Mouse (Mus musculus) cerebellum, adult 9-11 months (tissue): ENCODE measurements at regions not wholly inside any gene's neighbourhood (a gene's known extent, or its start where the extent isn't known, plus 50 kb on each side); places are given as distances from the start of the nearest gene placed in this dataset.

ENCODE experiments used
- DNase-seq: peaks from one replicate; pipeline ENCODE4 v3.0.0; 2022

GRCm38 (mm10) chr6:94954580-94954979, 162.5 kb upstream of the Kbtbd8 start:
- DNase-seq = no peak

DNA sequence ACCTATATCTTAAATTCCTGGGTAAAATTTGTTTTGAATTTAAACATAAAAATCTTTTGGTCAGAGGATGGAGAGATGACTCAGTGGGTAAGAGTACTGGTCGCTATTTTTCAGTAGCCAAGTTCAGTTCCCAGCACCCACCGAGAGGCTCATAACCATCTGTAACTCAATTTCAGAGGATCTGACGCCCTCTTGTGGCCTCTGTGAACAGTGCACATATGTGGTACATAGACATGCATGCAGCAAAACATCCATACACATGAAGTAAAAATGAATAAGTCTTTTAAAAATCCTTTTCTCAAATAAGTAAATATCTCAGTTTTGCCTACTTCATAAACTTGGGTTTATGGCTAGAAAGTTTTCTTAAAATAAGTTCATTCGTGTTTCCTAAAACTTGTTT, 163.4 kb upstream of the Kbtbd8 start:
- DNase-seq = no peak

- DNase-seq = no peak
Measured at GRCm38 (mm10) chr6:94951971-94952768, 164.9 kb upstream of the Kbtbd8 start.

DNA sequence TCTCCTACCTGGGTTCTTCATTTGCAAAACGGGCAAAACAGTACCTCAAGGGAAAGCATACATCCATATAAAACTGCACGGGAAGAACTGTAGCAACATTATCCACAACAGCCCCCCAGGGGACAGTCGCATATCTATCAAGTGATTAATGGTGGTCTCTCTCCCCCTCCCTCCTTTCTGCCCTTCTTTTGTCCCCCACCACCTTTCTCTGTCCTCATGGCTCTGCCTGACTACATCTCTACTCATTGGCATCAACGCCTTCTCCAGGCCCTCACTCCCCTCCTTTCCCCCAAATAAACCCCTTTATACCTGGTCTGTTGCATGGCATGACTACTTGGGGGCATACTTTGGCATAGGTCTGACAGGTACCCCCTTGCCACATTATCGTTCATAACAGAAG, 166.1 kb upstream of the Kbtbd8 start:
- no peak for DNase-seq

DNA sequence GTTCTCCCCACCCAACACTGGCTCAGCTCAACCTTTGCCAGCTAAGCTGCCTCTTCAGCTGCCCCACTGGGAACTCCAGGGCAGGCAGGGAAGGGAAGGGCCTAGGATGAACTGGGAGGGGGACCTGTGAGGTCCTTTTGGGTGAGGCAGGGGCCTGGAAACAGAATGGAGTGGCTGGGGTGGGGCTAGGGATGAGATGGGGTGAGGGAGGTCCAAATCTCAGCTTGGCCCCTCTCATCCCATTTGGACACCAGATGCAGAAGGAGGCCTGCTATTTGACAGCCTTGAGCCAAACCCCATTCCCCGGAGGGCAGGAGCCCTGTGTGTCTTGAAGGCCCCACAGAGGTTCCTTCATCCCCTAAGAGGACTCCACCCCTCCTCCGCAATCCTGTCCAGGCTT, 166.7 kb upstream of the Kbtbd8 start:
- DNase-seq = no peak

DNA sequence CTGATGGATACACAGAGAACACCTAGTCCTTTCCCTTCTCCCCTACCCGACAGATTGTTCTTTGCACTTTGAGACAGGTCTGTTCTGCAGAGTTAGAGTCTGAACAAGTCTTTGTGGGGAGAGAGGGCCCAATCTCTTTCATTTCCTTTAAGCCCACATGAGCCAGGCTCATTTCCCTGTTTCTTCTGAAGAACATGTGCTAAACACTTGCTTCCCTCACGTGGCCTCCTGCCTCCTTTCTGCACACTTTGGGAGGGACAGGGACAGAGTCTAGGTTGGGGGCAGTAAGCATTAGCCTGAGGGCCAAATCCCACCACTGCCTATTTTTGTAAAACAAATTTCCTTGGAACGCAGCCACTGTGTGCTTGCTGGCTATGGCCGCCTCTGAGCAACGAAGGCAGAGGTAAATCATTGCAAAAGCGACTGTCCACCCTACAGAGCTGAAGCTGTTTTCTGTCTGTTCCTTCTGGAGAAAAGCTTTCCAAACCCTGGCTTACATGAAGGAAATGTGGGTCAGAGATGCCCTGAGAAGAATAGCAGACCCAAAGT, 170.6 kb upstream of the Kbtbd8 start:
- DNase-seq = no peak

DNA sequence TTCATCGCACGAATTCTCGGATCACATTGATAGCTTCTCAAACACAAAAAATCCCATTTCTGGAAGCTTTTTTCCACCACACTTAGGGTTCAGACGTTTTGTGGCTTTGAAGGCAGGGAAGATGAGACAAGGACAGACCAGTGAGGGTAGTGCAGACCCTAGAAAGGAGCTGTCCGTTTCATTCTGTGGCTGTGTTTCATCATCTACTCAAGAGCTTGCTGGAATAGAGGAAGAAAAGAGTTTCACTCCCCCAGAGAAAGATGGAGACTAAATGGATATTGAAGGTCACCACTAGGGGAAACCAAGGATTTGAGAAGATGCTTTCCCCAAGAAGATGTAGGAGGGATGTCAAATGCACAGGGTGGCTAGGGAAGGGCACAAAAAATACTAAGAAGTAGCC, 171.3 kb upstream of the Kbtbd8 start:
- no peak for DNase-seq

GRCm38 (mm10) chr6:94944196-94944595, 172.8 kb upstream of the Kbtbd8 start:
- no peak for DNase-seq

DNA sequence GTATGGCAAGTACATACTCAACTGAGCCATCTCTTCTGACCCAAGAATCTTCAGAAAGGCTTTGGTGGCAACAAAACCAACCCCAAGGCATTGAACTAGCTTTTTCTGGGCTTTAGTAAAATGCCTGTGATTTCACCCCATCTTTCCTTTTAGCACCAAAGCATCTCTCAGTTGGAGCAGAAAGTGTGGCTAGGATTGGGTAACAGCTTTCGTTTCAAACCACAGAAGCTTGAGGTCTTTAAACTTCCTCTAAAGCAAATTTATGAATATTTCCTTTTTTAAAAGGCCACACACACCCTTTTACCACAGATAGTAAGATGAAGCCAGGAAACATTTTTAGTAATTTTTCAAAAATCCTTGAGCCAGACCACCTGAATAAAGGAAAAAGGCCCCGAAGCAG, 178.1 kb upstream of the Kbtbd8 start:
- DNase-seq = no peak

DNA sequence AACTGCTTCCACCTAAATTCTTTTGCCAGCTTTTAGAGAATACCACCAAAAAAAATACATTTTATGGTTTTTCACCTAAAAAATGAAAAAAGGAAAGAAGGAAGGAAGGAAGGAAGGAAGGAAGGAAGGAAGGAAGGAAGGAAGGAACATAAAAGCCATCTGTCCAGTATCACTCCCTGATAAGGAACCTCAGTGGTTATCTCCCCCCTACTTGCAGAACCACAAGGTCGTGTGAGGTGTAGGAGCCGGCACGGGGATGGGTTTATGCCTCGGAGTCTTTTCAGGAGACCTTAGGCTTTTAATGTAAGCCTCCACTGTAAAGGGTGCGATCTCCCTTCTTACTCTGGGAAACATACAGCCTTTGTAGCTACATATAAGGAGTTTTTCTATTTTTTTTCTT, 180.8 kb upstream of the Kbtbd8 start:
- no peak for DNase-seq

- DNase-seq = no peak
Measured at GRCm38 (mm10) chr6:94935706-94936105, 181.3 kb upstream of the Kbtbd8 start.

DNA sequence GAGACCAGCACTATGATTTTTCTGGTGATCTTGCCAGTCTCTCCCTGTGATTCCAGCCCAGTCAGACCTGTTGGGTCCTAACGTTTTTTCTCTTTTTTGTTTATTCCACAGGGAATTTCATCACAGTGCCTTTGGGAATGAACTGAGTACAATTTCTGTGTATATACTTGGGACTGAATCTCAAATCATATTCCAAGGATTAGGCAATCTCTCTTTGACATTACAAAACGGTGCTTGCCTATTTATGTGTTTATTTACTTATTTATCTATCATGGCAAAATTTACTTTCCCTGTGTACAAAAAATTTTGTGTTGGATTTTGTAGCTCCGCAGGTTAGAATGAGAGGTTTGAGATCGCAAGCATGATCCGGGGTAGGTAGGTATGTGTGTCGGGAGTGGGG, 189.2 kb upstream of the Kbtbd8 start:
- DNase-seq = no peak

GRCm38 (mm10) chr6:94926652-94927211, 190.3 kb upstream of the Kbtbd8 start:
- DNase-seq = no peak

DNA sequence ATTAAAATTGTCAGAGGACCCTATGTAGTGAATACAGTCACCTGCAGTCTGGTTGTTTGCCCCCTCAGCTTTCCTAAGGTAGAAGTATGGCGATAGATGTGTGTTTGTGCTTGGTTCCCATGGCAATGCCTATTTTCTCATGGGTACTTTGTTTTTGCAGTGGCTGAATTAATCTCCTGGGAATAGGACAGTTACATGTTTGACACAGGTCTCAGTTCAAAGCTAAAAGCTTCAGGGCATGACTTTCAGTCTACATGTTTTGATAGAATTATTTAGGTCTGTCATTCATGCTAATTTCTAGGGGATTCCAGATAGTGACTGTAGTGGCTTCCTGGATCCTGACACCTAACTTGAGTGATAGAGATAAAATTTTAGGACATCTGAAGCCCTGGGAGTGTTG, 191.6 kb upstream of the Kbtbd8 start:
- no peak for DNase-seq

DNA sequence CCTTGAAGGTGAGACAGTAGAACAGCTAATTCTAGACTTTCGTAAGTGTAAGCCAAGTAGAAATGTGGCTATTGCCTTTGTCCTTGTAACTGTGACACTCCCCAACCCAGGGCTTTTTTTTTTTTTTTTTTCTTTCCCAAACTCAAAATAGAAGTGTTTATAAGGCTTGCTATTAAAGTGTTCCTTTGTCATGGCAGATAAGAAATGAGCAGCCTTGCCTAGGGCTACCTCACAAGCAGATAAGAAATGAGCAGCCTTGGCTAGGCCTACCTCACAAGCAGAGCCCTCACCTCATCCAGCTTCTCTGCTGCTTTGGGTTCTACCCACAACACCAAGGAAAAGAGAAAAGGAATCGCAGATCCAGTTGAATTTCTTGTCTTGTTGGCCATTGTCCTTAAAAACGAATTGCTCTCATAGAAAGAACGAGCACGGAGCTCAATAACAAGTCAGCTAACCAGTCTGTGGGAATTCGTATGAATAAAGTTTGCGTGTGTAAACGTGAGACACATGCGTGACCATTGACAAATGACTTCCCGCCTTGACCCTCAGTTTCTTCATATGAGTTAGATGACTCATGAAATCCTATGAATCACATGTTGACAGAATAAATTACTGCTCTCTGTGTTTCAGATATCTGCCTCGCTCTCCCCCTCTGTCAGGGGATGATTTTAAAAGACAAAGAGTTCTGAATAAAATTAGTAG, 192.6 kb upstream of the Kbtbd8 start:
- no peak for DNase-seq

DNA sequence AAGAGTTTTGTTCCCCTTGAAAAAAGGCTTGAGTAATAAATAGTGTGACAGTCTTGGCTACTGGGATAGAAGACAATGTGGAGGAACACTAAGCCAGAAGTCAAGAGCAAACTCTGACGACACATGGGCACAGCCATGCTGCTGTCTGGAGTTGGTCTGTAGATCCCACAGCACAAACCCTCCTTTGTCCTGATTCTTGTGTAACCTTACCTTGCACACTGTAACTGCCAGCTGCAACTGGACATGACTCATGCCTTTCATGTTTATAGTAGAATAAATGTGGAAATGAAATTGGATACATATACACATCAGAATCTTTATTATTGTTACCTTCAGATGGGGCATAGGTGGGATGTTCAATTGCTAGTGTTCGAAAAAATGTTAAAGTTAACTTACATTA, 195.3 kb upstream of the Kbtbd8 start:
- DNase-seq = no peak

DNA sequence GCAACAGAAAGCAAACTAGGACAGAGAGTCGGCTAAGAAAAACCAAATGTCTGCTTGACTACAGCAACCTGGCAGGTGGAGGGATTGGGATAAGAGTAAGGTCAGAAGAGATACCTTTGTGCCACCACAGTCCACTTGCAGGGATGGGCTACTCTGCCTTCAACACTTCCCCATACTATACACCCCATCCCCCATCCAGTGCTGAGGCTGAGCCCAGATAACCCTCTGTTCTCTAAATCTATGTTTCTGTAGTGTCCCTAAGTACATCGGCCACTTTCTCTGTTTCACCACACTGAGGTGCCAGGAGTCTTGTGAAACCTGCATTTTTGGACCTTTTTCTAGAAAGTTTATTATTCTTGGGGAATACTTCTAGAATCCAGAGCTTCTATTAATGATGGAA, 196.3 kb upstream of the Kbtbd8 start:
- no peak for DNase-seq

DNA sequence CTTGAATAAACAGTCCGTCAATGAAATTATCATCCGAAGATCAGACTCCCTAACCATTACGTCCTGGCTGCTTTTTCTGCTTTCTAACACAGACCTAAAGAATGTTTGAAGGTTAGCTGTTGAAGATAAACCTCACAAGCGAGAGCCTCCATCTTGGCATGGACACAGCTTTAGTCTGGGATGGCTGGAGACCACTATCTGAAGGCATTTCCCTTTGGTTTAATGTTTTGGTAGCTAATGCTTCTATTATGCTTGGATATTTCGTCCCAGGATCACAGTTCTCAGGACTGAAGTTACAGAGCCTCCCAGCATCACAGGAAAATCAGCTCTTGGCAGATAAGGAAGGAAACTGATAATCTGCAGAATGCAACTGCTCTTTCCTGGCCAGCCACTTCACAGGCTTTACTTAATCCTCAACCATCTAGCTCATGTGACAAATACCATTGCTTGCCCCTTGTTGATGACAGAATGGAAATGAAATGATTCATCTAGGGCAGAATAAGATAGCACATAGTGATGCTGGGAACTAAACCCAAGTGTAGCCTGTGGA, 197.8 kb upstream of the Kbtbd8 start:
- no peak for DNase-seq

DNA sequence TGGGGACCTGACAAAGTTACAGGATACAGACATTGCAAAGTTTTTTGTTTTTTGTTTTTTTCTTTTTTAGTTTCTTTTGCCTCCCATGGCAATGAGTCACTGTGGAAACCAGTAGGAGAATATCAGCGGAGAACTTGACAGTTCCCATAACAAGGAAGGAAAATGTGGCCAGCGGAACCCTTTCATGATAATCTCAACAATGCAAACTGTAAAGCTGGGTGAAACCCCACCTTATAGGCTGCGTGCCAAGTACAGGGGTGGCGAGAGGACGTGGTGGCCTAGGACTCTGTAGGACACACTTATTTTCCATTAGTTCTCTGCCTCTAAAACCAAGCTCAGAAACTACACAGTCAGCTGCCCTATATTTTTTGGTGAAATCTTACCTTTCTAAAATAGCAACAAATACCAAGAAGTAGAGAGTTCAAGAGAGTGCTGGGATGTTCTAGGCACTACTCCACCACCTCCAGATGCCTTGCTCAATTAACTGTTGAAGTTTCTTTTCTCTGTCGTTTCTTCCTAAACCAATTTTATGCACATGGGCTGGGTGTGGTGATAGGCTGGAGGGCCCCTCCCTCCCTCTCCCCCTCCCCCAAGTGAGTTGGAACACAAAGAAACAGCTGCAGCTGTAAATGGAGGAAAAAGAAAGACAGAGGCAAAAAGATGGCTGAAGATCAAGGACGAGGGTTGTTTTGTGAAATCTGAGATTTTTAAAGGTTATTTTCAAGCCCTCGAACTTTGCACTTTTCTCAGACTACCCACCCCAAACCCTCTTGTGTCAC, 201.0 kb upstream of the Kbtbd8 start:
- DNase-seq = no peak

DNA sequence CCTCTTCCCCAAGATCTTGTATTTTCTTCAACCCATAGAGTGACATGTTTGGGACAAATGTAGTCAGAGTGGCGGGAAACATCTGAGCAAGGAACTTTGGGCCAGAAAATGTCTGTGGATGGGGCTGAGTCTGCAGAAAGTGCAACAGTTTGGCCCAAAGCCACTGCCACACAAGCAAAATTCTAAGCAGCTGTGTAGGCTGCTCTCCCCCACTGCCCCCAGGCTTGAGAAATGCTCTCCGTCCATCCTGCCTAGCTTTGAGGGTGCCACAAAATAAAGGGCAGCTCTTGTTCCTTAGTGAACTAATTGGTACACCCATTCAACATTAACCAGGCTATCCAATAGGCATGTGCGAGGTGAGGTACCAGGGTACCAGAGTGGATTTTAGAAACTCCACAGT, 205.2 kb upstream of the Kbtbd8 start:
- DNase-seq = no peak

GRCm38 (mm10) chr6:94911374-94911773, 205.7 kb upstream of the Kbtbd8 start:
- DNase-seq = no peak

GRCm38 (mm10) chr6:94900862-94901261, 200.9 kb upstream of the Lrig1 start:
- DNase-seq = no peak

GRCm38 (mm10) chr6:94898881-94899280, 198.9 kb upstream of the Lrig1 start:
- no peak for DNase-seq
